Mouse (Mus musculus) T-cell, adult 2 months (primary cell): ENCODE measurements around the gene Nwd2.

Experiments
- DNase-seq: peaks from one replicate; pipeline ENCODE4 v3.0.0; 2022; ENCODE audit warnings: low spot score

Nwd2 gene

GRCm38 (mm10) chr5:63755938-63756337 lies 107.0 kb downstream of the Nwd2 start:
- peak; percentile 3 for DNase-seq

GRCm38 (mm10) chr5:63765886-63766285 lies 117.0 kb downstream of the Nwd2 start:
- DNase-seq = no peak

DNA sequence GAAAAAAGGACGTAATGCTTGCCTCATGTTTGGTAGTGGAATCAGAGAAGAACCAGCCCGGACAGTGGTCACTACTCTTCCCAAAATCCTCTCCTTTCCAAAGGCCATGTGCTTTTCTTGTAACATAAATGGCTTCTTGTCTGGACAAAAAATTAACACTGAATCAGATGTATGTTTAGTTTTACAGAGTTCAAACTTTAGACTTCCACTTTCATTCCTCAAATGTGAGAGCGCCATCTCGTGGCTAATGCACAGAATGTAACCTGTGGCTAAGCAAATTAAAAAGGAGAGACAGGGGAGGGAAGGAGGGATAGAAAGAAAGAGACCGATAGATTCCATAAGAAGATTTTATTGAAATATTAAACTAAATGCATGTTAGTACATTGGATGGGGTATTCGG lies 117.8 kb downstream of the Nwd2 start:
- peak; percentile 4 for DNase-seq

DNA sequence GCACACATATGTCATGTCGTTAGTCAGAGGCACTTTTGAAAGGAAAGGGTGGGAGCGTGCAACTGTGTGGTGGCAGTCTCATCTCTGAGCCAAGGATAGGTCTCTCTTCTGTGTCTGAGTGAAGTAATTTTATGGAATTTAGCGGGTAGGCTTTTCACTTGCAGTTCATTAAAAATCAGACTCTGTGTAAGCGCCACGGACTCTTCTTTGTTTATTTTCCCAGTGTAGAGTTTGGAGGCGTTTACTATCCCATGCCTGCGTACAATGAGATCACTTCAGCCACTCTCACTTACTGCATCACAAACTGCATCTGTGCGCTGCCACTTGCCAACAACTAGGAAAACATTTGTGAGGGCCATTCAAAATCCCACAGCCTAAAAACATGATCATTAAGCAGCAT lies 118.6 kb downstream of the Nwd2 start:
- DNase-seq = no peak

DNA sequence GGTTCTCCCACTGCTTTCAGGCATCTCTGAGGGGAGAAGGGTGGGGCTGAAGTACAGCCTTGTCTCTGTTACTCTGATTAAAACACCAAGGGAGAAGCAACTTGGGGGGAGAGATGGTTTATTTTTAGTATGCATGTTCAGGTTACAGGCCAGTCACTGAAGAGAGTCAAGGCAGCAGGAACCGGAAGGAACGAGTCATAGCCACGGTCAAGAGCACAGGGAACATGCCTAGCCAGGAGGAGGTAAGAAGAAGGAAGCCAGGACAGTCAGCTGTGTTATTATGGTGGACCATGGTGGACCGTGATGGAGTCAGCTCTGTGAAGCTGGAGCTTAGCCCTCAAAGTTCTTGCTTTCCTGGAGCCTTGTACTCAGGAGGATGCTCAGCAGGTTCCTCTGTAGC lies 119.3 kb downstream of the Nwd2 start:
- DNase-seq = no peak

- DNase-seq = no peak
These were observed 124.1 kb downstream of the Nwd2 start for GRCm38 (mm10) chr5:63772971-63773370.

GRCm38 (mm10) chr5:63773603-63774002 lies 124.7 kb downstream of the Nwd2 start:
- no peak for DNase-seq

DNA sequence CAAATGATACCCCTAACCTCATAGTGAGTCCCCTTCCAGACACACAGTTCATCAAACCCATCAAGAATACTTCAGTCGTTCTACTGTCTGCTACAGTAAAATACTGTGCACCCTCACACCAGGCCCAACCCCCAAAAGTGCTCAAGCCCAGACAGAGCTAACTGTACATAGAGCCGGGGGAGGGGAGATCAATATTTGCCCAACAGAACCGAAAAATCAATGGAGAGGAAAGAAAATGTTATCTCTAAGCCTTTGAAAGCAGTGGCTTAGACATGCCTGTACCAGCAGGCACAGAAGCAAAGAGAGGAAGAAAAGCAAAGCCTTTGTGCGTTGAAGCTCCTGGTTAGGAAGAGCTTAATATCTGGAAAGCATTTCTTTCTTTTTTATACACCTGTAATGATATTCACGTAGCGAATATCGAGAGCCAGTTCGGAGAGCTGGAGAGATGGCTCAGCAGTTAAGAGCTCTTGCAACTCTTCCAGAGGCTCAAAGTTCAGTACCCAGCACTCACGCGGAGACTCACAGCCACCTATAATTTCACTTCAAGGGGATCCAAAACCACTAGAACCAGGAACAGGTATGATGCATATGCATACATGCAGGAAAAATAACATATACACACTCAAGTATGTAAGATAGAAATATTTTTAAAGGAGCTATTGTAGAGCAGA lies 139.4 kb downstream of the Nwd2 start:
- DNase-seq = no peak

DNA sequence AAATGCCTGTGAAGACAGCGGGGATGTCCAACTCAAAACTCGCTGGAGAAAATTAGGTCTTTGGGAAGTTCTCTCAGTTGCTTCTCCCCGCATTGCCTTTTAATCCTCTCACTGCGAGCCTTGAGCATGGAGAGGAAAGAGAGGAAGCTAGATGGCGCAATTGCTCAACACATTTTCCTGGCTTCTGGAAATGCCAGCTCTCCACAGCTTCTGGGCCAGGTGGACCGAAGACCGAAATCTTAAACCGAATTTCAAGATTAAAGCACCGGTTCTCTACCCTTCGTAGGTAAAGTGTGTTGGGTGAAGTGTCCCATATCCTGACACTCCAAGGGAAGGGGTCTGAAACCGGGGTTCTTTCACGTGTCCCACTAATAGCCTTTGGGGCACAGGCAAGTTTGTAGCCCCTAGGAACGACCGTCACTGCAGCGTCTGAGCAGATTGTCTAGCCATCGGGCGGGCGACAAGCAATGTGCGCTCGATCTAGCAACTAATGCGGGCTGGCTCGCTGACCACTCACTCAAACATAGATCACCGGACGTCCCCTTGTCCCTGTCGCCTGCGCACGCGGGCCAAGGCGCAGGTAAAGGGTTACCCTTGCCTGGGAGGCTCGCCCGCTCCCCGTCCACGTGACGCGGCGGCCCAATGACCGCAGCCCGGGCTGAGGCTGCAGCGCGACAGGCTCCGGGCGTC lies 163.1 kb downstream of the Nwd2 start, which contains the start of gene 0610040J01Rik:
Gene 0610040J01Rik (plus strand): TSS at position 545 of the 690 bp plus-strand sequence.
- peak; percentile 25 for DNase-seq

DNA sequence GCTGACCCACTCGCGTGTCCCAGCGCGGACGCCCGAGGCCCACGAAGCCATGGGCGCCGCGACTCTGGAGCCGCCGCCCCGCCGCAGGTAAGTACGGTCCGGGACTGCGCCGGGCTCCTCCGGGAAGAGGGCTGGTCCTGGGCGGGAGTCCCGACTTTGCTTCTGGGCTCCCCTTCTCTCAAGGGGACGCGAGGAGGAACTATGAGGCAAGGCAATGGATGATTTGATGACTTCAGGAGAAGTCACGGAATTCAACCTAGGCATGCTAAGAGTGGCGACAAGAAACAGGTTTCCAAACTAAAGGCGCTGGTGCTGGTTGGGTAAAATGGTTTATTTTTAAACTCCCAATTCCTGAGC lies 163.6 kb downstream of the Nwd2 start:
- no peak for DNase-seq

GRCm38 (mm10) chr5:63816643-63817042 lies 167.7 kb downstream of the Nwd2 start:
- no peak for DNase-seq

DNA sequence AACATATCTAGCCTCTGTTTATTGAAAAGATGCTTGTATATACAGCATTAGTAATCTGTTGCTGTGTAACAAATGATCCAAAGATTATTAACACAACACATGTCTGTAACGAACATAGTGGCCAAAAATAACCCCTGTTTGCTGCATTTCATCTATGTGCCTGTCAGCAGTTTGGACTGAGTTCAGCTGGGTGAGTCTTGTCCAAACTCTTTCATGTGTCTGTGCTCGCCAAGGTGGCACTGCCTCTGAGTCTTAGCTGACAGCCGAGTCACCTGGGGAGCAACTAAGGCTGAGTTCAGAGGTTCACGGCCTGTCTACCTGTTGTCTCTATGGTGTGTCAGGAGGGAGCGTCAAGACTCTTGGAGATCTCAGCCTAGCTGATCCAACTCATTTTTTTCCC lies 168.4 kb downstream of the Nwd2 start:
- DNase-seq = no peak

DNA sequence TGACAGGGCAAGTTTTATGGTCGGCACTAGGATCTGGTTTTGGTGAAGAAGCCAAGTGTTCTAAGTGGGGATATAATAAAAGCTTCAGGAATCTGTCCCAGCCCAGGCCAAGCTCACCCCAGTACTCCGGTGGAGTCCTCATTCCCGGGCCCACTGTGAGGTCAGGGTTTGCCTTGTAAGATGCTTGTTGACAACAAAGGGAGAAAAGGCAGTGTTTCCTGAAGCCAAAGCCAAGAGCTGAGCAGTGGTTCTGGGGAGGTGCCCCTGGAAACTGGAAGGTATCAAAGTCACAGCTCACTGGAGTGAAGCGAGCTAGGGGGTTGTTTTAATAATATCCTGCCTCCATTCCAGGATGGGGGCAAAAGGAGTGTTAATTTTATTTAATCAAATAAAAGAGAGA lies 170.1 kb downstream of the Nwd2 start:
- no peak for DNase-seq

- no peak for DNase-seq
These were observed 170.6 kb downstream of the Nwd2 start for GRCm38 (mm10) chr5:63819519-63819918.

GRCm38 (mm10) chr5:63821176-63821575 lies 172.3 kb downstream of the Nwd2 start:
- no peak for DNase-seq

DNA sequence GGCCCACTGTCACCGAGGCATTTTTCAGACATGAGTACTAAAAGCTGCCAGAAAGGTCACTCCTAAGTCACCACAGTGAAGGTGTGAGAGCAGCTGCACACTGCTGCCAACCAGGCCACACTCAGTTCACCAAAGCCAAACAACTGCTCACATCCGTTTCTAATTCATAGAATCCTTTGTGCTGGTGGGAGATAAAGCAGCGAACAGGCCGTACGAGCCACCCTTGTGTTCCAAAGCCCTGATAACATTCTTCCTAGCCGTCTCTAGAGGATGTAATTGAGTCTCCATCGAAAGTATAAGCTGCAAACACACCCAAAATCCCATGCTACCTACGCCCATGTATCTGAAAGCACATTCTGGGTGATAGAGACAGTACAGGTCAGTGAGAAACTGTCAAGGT lies 173.0 kb downstream of the Nwd2 start:
- DNase-seq = no peak

- no peak for DNase-seq
These were observed 174.7 kb downstream of the Nwd2 start for GRCm38 (mm10) chr5:63823362-63824332.

- DNase-seq = no peak
These were observed 175.9 kb downstream of the Nwd2 start for GRCm38 (mm10) chr5:63824599-63825350.

- DNase-seq = no peak
These were observed 177.0 kb downstream of the Nwd2 start for GRCm38 (mm10) chr5:63825881-63826280.

DNA sequence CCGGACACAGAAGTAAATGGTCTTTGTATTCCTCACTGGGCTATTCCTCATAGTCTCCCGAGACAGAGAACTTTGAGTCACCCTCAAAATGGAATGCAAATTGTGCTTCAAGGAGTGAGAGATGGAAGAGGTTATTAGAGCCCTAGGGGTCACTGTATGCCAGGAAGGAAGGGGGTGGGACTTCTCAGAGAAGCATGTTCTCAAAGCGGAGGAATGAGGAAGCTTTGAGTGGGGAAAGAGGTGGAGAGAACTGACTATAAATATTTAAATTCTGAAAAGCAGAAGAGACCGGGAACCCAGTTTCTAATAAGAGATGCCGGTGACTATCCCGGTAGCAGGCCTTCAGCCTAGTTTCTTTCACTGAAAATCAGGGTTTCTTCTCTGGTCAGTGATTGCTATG lies 178.1 kb downstream of the Nwd2 start:
- no peak for DNase-seq

DNA sequence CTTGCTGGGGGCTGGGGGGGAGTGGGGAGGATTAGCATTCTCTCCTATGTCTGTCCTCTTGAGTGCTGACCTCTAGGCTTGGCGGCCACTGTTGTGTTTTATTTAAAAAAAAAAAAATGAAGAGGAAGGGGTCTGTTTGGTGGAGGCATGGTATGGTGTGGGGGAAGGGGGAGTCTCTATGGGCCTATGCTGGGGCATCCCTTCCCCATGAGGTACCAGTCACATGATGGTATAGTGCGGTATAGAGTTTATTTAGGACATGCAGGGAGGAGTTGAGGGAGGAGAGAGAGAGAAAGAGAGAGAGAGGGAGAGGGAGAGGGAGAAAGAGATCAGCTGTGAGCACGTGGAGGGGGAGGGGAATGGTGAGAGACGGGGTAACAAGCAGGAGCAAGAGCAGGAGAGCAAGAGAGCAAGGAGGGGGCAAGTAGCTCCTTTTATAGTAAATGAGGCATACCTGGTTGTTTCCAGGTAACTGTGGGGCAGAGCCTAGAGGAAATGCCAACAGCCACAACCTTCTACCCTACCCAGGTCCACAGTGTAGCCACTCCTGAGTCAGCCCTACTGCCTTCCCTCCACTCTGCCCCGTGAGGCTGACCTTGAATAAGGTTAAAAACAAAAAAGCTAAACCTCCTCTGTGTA lies 178.6 kb downstream of the Nwd2 start:
- no peak for DNase-seq
